Mouse (Mus musculus): ENCODE measurements at regions not wholly inside any gene's neighbourhood (a gene's known extent, or its start where the extent isn't known, plus 50 kb on each side); places are given as distances from the start of the nearest gene placed in this dataset.

GRCm38 (mm10) chr3:80038553-80039129 is 154.3 kb downstream of the Fam198b start:
- Histone ChIP-seq H3K4me3 (replicated peaks in 1 of 3; ENCODE audit: low read depth in 2 of 3, low read length in 2 of 3, poor library complexity in 1 of 3) (no peak overlapping the region), H3K4me1 (ENCODE audit: control insufficient read depth in 1 of 2, insufficient read depth in 2 of 2) (peaks cover 0 to 7% of the 10 kb centered on the region in 2 experiments; a peak in 1 of 4 replicates), H3K9ac (ENCODE audit: insufficient read depth, low read depth) (no peak overlapping the region), H3K36me3 (replicated peaks in 1 of 2; ENCODE audit: control insufficient read depth in 1 of 2, insufficient read depth in 1 of 2, low read length in 1 of 2) (no peaks in the 10 kb centered on the region), H3K9me3 (replicated peaks; ENCODE audit: low read length) (no peaks in the 10 kb centered on the region), H3K79me2 (replicated peaks; ENCODE audit: control insufficient read depth, extremely low read depth, insufficient read depth, poor library complexity, severe bottlenecking) (no peaks in the 10 kb centered on the region), H3K4me2 (ENCODE audit: insufficient read depth, low read depth, poor library complexity, severe bottlenecking) (no peak overlapping the region), H3K27me3 (replicated peaks) (no peaks in the 10 kb centered on the region), H3K27ac (ENCODE audit: insufficient read depth, low read depth) (no peak overlapping the region)
- no peak for DNase-seq (ENCODE audit: extremely low read depth)
- in situ Hi-C loops (cut with MboI; ENCODE audit: low pct_ligation_motif_present, low pct_unique_long_range_greater_than_20kb, low sequenced_read_pairs): no loop called here
- TF ChIP-seq ZMIZ1 (IDR thresholded peaks at IDR 0.05; ENCODE audit: low read depth, low read length): no peak
- TF ChIP-seq ZKSCAN1 (IDR thresholded peaks at IDR 0.05; ENCODE audit: borderline replicate concordance, low read depth, low read length): no peak
- no peak for TF ChIP-seq ETS1 (conservative IDR thresholded peaks at IDR 0.05; ENCODE audit: low read depth, low read length)
- TF ChIP-seq ZC3H11A (IDR thresholded peaks at IDR 0.05; ENCODE audit: low read depth, low read length): no peak
- TF ChIP-seq POLR2A (IDR thresholded peaks at IDR 0.05; ENCODE audit: low read depth, low read length): no peak
- no peak for TF ChIP-seq BHLHE40 (IDR thresholded peaks at IDR 0.05; ENCODE audit: low read depth, low read length)
- TF ChIP-seq MAZ (IDR thresholded peaks at IDR 0.05; ENCODE audit: low read depth, low read length): no peak
- TF ChIP-seq MXI1 (IDR thresholded peaks at IDR 0.05; ENCODE audit: low read depth, low read length): no peak
- no peak for TF ChIP-seq KAT2A (IDR thresholded peaks at IDR 0.05; ENCODE audit: insufficient replicate concordance, low read length)
- TF ChIP-seq CHD1 (IDR thresholded peaks at IDR 0.05; ENCODE audit: low read depth, low read length): no peak
- dilution Hi-C loops (cut with MboI; ENCODE audit: extremely low pct_ligation_motif_present, extremely low pct_unique_long_range_greater_than_20kb, low sequenced_read_pairs): no loop called here

GRCm38 (mm10) chr3:80042756-80043484 is 158.6 kb downstream of the Fam198b start:
- Histone ChIP-seq H3K27ac (ENCODE audit: insufficient read depth, low read depth) (no peak overlapping the region), H3K4me1 (ENCODE audit: control insufficient read depth in 1 of 2, insufficient read depth in 2 of 2) (no peaks in the 10 kb centered on the region), H3K4me3 (replicated peaks in 1 of 3; ENCODE audit: low read depth in 2 of 3, low read length in 2 of 3, poor library complexity in 1 of 3) (no peak overlapping the region), H3K9me3 (replicated peaks; ENCODE audit: low read length) (no peaks in the 10 kb centered on the region), H3K79me2 (replicated peaks; ENCODE audit: control insufficient read depth, extremely low read depth, insufficient read depth, poor library complexity, severe bottlenecking) (no peaks in the 10 kb centered on the region), H3K9ac (ENCODE audit: insufficient read depth, low read depth) (no peak overlapping the region), H3K4me2 (ENCODE audit: insufficient read depth, low read depth, poor library complexity, severe bottlenecking) (no peak overlapping the region), H3K36me3 (replicated peaks in 1 of 2; ENCODE audit: control insufficient read depth in 1 of 2, insufficient read depth in 1 of 2, low read length in 1 of 2) (no peaks in the 10 kb centered on the region), H3K27me3 (replicated peaks) (no peaks in the 10 kb centered on the region)
- no peak for DNase-seq (ENCODE audit: extremely low read depth)
- no peak for TF ChIP-seq MXI1 (IDR thresholded peaks at IDR 0.05; ENCODE audit: low read depth, low read length)
- no peak for TF ChIP-seq RAD21 (IDR thresholded peaks at IDR 0.05; ENCODE audit: low read depth, low read length)
- no peak for TF ChIP-seq USF2 (conservative IDR thresholded peaks at IDR 0.05; ENCODE audit: low read depth, low read length)
- TF ChIP-seq ETS1 (conservative IDR thresholded peaks at IDR 0.05; ENCODE audit: low read depth, low read length): no peak
- TF ChIP-seq MAX (IDR thresholded peaks at IDR 0.05; ENCODE audit: low read length): no peak
- no peak for TF ChIP-seq CHD1 (IDR thresholded peaks at IDR 0.05; ENCODE audit: low read depth, low read length)
- no peak for TF ChIP-seq MAZ (IDR thresholded peaks at IDR 0.05; ENCODE audit: low read depth, low read length)
- TF ChIP-seq PAX5 (IDR thresholded peaks at IDR 0.05; ENCODE audit: low read length): no peak
- no peak for TF ChIP-seq POLR2A (IDR thresholded peaks at IDR 0.05; ENCODE audit: low read depth, low read length)
- no peak for TF ChIP-seq ZC3H11A (IDR thresholded peaks at IDR 0.05; ENCODE audit: low read depth, low read length)
- TF ChIP-seq CHD2 (IDR thresholded peaks at IDR 0.05; ENCODE audit: low read length): no peak
- TF ChIP-seq BHLHE40 (IDR thresholded peaks at IDR 0.05; ENCODE audit: low read depth, low read length): no peak
- no peak for TF ChIP-seq CTCF (conservative IDR thresholded peaks at IDR 0.05 in 1 of 2, IDR thresholded peaks at IDR 0.05 in 1 of 2; ENCODE audit: low read depth in 2 of 2, low read length in 2 of 2)
- dilution Hi-C loops (cut with MboI; ENCODE audit: extremely low pct_ligation_motif_present, extremely low pct_unique_long_range_greater_than_20kb, low sequenced_read_pairs): no loop called here
- in situ Hi-C loops (cut with MboI; ENCODE audit: low pct_ligation_motif_present, low pct_unique_long_range_greater_than_20kb, low sequenced_read_pairs): no loop called here
